Mouse (Mus musculus) cerebellum, postnatal 36 days (tissue): Measurements from ENCODE around the gene Olfr967.
"Not testable (repeated sequence)": the region's sequence is repeated elsewhere in the genome, so short reads cannot be mapped to it uniquely, and the experiment has no call there.

ENCODE experiments used
- DNase-seq, 2 experiments: peaks; one replicate each; pipeline ENCODE4 v3.0.0; 2021 to 2022; ENCODE audit warnings: mixed read lengths in 2 of 2

Gene Olfr967

DNA sequence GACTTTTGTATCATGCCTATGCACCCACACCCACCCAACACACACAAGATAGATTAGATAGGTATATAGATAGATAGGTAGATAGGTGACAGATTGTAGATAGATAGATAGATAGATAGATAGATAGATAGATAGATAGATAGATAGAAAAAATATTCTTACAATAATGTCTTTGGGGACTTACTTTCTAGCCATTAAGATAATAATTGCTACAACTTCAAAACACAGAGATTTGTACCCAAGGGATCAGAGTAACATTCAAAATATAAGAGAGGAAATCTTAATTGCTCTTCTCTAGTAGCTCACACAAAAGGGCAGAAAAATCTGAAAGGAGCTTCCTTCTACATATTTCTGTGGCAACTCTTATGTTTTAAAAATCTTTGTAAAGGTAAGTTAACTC is at the start of gene Olfr967:
TSS of gene Olfr967 (plus strand) at position 301 of the 400 bp plus-strand sequence.
- DNase-seq, result no peak

DNA sequence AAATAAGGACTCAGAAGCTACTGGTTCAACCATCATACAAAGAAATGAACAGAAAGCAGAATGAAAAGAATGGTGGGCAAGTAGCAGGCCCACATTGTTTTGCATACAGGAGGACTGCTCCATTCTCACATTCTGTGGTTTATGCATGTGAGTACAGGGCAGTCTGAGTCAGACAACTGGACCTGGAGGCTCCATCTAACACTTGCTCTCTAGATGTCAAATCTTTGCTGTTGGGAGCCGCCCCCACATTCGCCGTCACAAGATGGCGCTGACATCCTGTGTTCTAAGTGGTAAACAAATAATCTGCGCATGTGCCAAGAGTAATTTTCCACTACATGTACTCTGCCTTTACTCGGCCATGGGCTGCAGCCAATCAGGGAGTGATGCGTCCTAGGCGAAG is 44.9 kb upstream of the Olfr967 start:
- DNase-seq, result not testable (repeated sequence)

DNA sequence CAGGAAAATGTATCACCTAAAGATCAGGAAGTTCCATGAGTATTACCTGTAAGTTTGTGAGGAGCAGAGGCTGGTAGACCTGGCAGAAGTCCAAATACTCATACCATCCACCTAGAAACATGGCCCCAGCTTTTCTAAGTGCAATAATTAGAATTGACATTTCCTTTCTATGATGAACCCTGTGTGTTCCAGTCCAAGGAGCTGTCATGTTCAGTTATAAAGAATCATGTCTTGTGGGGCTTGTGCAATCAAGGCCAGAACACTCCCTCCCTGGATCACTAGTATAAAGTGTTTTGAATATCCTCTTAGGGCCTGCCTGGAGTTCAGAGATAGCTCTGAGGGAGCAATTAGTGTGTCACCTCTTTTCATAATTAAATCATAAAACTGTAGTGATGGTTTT is 39.0 kb upstream of the Olfr967 start, which contains the start of gene Olfr149:
TSS of gene Olfr149 (minus strand) at position 101 of the 400 bp plus-strand sequence.
- no peak for DNase-seq

DNA sequence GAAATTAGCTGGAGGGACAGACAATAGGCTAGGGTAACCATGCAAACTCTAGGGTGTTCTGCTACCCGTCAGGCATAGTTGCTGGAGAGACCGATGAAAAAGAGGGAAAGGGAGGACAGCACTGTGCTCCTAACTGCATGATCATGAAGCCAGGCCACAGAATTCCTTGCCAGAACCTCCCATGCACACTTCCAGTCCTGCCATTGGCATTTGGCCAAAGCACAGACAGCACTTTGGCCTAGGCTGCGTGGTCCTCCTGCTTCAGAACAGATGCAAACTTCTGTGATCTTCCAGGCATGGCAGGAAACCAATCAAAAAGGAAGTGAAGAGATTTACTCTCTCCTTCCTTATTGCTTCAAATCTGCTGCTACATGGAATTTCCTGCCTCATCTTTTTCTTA is 37.1 kb upstream of the Olfr967 start:
- DNase-seq, result peak in 1 of 2 experiments; percentile 1

- DNase-seq, result no peak
These were observed 35.0 kb upstream of the Olfr967 start, which contains the start of gene Olfr965 for GRCm38 (mm10) chr9:39711053-39711452. Gene Olfr965 (plus strand): TSS chr9:39711353.

GRCm38 (mm10) chr9:39730678-39731077 is 15.4 kb upstream of the Olfr967 start, which contains the start of gene Olfr150:
Gene Olfr150 (plus strand): TSS chr9:39730978.
- DNase-seq, result no peak

- DNase-seq, result no peak
These were observed 5.3 kb upstream of the Olfr967 start for GRCm38 (mm10) chr9:39740741-39741140.

GRCm38 (mm10) chr9:39746428-39746827 is 379 bp downstream of the Olfr967 start:
- DNase-seq, result no peak

GRCm38 (mm10) chr9:39783153-39783552 is 37.1 kb downstream of the Olfr967 start, which contains the start of gene Olfr968:
Gene Olfr968 (minus strand): TSS chr9:39783253.
- no peak for DNase-seq

GRCm38 (mm10) chr9:39790558-39790957 is 44.5 kb downstream of the Olfr967 start, which contains the start of gene Olfr969:
Gene Olfr969 (plus strand): TSS chr9:39790945.
- DNase-seq, result no peak
